Mouse (Mus musculus) forebrain, embryonic 10.5 days (tissue): ENCODE results near the gene Snrpb2. TPM values are rescaled to one million over a fixed set of nuclear protein-coding genes. Genes with fewer than 3 reads are reported as not detected.
A peak's percentile ranks its signal among the peaks of the same experiment; 100 is the strongest.

Experiments used
- DNase-seq: peaks from one replicate; pipeline ENCODE4 v3.0.0-alpha.2; 2017; ENCODE audit warnings: low spot score; ENCODE audit errors: extremely low spot score
- H3K27ac ChIP-seq: fragments of 300-500 bp; sonication (generic); 2 replicates; pipeline ENCODE4 v1.5.1; 2016; ENCODE audit warnings: mild to moderate bottlenecking
- H3K27me3 ChIP-seq: fragments of 300-500 bp; sonication (generic); 2 replicates; pipeline ENCODE4 v1.6.1; 2016; ENCODE audit warnings: mild to moderate bottlenecking; ENCODE audit not compliant: poor library complexity, severe bottlenecking
- H3K36me3 ChIP-seq: fragments of 300-500 bp; sonication (generic); replicated peaks from 2 replicates; pipeline ENCODE4 v1.6.1; 2016; ENCODE audit warnings: mild to moderate bottlenecking, moderate library complexity
- H3K4me1 ChIP-seq: fragments of 300-500 bp; sonication (generic); 2 replicates; pipeline ENCODE4 v1.6.1; 2016
- H3K4me3 ChIP-seq: fragments of 300-500 bp; sonication (generic); 2 replicates; pipeline ENCODE4 v1.5.1; 2016; ENCODE audit warnings: mild to moderate bottlenecking, moderate library complexity
- H3K9me3 ChIP-seq: fragments of 300-500 bp; sonication (generic); 2 replicates; pipeline ENCODE4 v1.6.1; 2016; ENCODE audit warnings: mild to moderate bottlenecking, moderate library complexity
- WGBS: fragments of 180-500 bp; shearing (Covaris S2); methylation state at CpG from one replicate; pipeline ENCODE4 v1.1.7; 2016; 5-methylcytosine and 5-hydroxymethylcytosine counted together
- polyA plus RNA-seq: library from polyadenylated mRNA; unstranded; fragments of >200 nt; fragmentation: Nextera tagmentation; extraction: Ambion mirVana; gene quantifications from 2 replicates; pipeline ENCODE4 v1.2.1, GENCODE M21; 2016

Snrpb2 gene
- polyA plus RNA-seq, 1 experiment from 2014 or later, result 102 TPM

DNA sequence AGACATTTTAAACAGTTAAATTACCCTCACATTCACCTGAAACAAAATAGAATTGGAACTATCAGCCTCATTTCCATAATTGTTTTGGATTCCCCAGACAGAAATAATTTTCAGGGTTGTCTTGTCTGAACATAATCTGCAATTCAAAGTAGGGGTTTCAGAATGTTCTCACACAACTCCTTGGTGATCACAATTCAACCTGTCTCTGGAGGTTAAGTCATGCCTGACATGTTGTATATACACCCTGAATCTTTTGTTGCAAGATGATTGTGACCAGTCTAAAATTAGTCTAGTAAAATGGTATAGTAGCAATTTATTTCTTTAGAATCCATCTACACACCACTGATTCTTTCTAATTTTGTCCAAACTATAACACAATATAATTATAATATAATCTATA, 7.6 kb upstream of the Snrpb2 start:
- H3K27ac ChIP-seq, result no peak overlapping the region
- H3K4me3 ChIP-seq, result no peak overlapping the region
- DNase-seq, result no peak
- H3K9me3 ChIP-seq, result no peaks in the 10 kb centered on the region
- H3K36me3 ChIP-seq, result no peaks in the 10 kb centered on the region
- no peaks in the 10 kb centered on the region for H3K27me3 ChIP-seq
- H3K4me1 ChIP-seq, result no peaks in the 10 kb centered on the region

DNA sequence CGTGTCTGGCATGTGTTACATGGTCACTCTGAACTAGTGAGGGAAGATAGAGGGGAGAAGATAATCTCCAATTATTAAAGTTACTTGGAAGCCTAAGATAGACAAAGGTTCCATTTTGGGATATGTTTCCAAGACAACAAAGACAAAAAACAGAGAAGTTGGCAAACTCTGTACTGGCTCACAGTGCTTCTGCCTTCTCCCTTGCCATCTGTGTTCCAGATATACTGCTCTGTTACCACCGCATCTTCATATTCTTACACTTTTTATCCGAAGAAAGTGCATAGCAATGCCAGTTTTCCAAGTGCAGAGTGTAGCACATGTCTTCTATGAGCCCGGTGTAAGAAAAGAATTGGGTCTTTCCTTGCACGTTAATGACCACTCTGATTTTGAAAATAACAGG, 6.1 kb upstream of the Snrpb2 start:
- no peaks in the 10 kb centered on the region for H3K4me1 ChIP-seq
- H3K27ac ChIP-seq, result no peak overlapping the region
- H3K4me3 ChIP-seq, result no peak overlapping the region
- H3K27me3 ChIP-seq, result peaks cover 7% of the 10 kb centered on the region; the same call in 1 of the 2 replicates
- no peaks in the 10 kb centered on the region for H3K36me3 ChIP-seq
- no peak for DNase-seq
- WGBS, result 83% methylated on average over 5 of the region's 5 CpGs
- no peaks in the 10 kb centered on the region for H3K9me3 ChIP-seq

DNA sequence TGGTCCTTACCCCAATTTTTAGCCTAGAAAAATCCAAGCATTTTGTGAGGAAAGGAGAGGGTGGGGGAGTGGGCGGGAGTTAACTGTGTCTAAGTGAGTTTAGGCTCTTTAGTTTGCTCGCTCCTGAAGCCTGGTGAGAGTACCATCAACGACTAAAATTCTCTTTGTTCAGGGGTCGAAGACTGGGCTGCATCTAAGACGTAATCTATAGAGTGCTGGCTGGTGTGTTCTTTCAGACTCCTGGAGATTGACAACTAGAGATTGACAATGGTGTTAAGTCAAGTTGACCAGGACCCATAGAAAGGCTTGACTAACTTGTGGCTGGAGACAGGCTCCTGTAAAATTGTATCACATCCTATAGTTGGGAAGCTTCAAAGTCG, 417 bp upstream of the Snrpb2 start:
- H3K27me3 ChIP-seq, result peaks cover 7% of the 10 kb centered on the region; the same call in 1 of the 2 replicates
- no peaks in the 10 kb centered on the region for H3K9me3 ChIP-seq
- 46% methylated on average over 6 of the region's 6 CpGs for WGBS
- peak overlapping the region; percentile 90 for H3K27ac ChIP-seq
- peaks cover 10% of the 10 kb centered on the region for H3K4me1 ChIP-seq
- H3K4me3 ChIP-seq, result peak overlapping the region; percentile 91
- peaks cover 29% of the 10 kb centered on the region for H3K36me3 ChIP-seq
- DNase-seq, result no peak

DNA sequence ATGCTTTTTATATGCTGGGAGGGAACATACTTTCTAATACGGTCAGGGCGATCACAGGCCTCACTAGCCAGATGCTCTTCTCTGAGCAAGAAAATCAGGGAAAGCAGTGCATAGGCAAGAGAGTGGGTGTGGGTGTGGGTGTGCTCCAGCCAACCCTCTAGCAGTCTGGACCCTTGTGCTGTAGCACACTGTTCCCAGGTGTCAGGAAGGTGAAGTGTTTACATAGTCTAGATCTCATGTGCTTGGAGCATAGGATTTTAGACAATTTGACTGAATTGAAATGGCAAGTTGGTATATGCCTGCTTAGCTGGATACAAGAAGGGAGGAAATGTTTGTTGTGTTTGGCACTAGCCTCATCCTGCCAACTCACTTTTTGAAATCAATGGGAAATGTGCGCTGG, 3.1 kb downstream of the Snrpb2 start:
- no peak overlapping the region for H3K27ac ChIP-seq
- WGBS, result 98% methylated on average over 3 of the region's 3 CpGs

DNA sequence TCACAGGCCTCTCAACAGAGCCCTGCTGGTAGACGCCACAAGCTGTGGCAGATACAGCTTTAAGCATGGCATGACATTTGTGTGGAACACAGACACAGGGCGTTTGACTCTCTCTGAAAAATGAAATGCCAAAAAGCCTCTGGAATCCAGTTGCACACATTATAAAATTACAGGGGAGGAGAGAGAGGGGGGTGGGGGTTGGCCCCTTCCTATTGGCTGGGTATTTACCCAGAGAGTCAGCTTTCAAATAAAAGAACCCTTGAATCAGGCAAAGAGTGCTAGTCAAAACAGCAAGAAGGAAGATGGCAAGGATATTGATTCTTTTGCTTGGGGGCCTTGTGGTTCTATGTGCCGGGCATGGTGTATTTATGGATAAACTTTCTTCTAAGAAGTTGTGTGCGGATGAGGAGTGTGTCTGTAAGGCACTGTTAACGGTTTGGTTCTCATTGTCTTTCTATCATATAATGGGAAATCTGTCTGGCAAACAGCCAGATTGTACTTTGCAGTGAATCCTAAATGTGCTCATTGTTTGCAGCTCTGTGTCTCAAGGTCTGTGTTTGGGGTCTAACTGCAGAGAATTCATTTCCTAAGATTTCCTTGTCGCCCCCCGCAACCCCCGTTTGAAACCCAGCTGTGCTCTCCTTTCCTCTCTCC, 15.5 kb downstream of the Snrpb2 start, which contains the start of gene Otor:
TSS of gene Otor (plus strand) at position 276 of the 654 bp plus-strand sequence.
- peaks cover 9% of the 10 kb centered on the region; the same call in 1 of the 2 replicates for H3K4me1 ChIP-seq
- H3K27ac ChIP-seq, result no peak within 1 kb of the TSS
- 0 out of 2 replicates have a peak, but pooled peaks cover 2% of the 10 kb centered on the region for H3K36me3 ChIP-seq
- H3K27me3 ChIP-seq, result no peaks in the 10 kb centered on the region
- no peaks in the 10 kb centered on the region for H3K9me3 ChIP-seq
- DNase-seq, result no peak
- no peak within 1 kb of the TSS for H3K4me3 ChIP-seq
- 85% methylated on average over 8 of the region's 8 CpGs for WGBS

More for the DNA sequence above, 3.1 kb downstream of the Snrpb2 start:
- H3K9me3 ChIP-seq, result no peaks in the 10 kb centered on the region
- H3K4me3 ChIP-seq, result no peak overlapping the region
- H3K4me1 ChIP-seq, result peaks cover 10% of the 10 kb centered on the region
- DNase-seq, result no peak
- H3K36me3 ChIP-seq, result peaks cover 63% of the 10 kb centered on the region
- H3K27me3 ChIP-seq, result peaks cover 5% of the 10 kb centered on the region; the same call in 1 of the 2 replicates

DNA sequence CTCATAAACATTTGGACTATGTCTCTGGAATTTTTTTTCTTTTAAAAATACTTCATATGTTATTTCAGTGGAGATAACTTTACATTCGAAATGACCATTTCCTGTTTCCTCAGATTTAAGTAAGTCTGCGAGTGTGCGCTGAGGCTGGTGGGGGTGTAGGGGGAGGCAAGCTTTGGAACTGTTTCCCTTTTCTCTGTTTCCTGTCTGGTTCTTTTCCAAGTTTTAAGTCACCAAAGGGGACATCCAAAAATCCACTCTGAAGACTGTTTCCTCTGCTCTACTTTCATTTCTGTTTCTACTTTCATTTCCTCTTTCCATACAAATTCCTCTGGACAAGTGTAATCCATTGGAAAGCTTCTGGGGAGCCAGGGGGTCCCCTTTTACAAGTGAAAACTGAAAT, 18.9 kb downstream of the Snrpb2 start:
- Histone ChIP-seq H3K4me3 (no peak overlapping the region), H3K27ac (no peak overlapping the region), H3K9me3 (no peaks in the 10 kb centered on the region), H3K27me3 (no peaks in the 10 kb centered on the region), H3K36me3 (no peaks in the 10 kb centered on the region), H3K4me1 (peaks cover 16% of the 10 kb centered on the region; the same call in 1 of the 2 replicates)
- WGBS, result 92% methylated on average over 3 of the region's 3 CpGs
- no peak for DNase-seq

DNA sequence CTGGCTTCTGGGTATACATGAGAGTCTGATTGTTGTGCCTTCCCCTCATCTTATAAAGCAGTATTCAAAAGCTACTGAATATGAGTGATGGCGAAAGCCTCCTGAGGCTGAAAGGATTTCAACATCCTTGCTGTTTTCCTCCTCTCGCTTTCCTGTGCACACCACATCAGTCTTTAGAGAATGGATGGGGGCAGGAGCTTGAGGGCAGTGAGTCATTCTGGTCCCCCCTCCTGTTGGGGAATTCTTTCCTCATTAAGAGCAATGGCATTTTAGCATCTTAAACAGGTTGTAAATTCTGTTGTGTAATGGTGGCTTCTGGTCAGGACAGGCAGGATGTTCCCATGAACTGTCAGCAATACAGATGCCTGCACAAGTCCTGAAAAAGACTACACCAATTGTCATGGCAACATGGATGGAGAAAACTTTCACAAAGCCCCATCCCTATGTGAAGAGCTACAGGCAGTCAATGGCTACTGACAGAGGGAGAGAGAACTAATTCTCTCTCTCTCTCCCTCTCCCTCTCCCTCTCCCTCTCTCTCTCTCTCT, 22.1 kb downstream of the Snrpb2 start:
- no peak overlapping the region for H3K4me3 ChIP-seq
- no peaks in the 10 kb centered on the region for H3K27me3 ChIP-seq
- H3K4me1 ChIP-seq, result 0 out of 2 replicates have a peak, but pooled peaks cover 7% of the 10 kb centered on the region
- H3K36me3 ChIP-seq, result no peaks in the 10 kb centered on the region
- WGBS, result 64% methylated on average over 2 of the region's 2 CpGs
- no peaks in the 10 kb centered on the region for H3K9me3 ChIP-seq
- H3K27ac ChIP-seq, result no peak overlapping the region
- no peak for DNase-seq

DNA sequence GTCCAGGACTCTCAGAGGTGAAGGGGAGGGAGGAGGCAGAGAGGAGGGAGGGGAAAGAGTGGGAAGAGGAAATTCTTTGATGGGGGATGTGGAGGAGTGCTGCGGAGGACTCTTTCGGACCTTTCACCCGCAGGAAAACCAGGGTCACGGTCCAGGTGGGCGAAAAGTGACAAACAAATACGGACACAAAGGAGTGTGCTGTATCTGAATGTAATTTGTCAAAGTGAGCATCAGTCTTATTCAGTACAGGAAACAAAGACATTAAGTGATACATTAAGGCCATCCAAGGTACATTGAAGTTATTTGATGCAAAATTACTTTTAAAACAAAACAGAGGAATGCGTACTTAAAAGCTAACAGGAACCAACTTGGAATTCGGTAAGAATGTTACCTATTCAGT, 27.0 kb downstream of the Snrpb2 start:
- Histone ChIP-seq H3K27ac (no peak overlapping the region), H3K9me3 (no peaks in the 10 kb centered on the region), H3K4me3 (no peak overlapping the region), H3K4me1 (0 out of 2 replicates have a peak, but pooled peaks cover 1% of the 10 kb centered on the region), H3K27me3 (no peaks in the 10 kb centered on the region), H3K36me3 (no peaks in the 10 kb centered on the region)
- DNase-seq, result no peak
- WGBS, result 92% methylated on average over 8 of the region's 8 CpGs

DNA sequence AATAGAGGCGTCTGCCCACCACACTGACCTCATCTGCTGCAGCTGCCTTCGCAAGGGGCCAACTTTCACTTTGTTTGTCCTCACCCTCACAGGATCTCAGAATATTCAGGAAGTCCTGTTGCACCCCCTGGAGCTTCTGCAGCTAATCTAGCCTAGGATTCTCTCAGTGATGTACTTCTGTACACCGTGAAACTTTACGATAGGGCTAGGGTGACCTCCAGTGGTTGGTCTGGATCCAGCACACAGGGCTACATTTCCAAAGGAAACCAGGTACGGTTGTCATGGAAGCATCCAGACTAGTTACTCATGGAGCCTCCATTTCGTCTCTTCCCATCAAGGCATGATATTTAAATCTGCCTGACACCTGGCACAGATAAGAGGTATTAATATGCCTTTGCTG, 30.9 kb downstream of the Snrpb2 start:
- no peaks in the 10 kb centered on the region for H3K4me1 ChIP-seq
- WGBS, result 48% methylated on average over 6 of the region's 6 CpGs
- H3K9me3 ChIP-seq, result no peaks in the 10 kb centered on the region
- H3K4me3 ChIP-seq, result no peak overlapping the region
- H3K27me3 ChIP-seq, result no peaks in the 10 kb centered on the region
- H3K27ac ChIP-seq, result no peak overlapping the region
- DNase-seq, result peak; percentile 29
- no peaks in the 10 kb centered on the region for H3K36me3 ChIP-seq

DNA sequence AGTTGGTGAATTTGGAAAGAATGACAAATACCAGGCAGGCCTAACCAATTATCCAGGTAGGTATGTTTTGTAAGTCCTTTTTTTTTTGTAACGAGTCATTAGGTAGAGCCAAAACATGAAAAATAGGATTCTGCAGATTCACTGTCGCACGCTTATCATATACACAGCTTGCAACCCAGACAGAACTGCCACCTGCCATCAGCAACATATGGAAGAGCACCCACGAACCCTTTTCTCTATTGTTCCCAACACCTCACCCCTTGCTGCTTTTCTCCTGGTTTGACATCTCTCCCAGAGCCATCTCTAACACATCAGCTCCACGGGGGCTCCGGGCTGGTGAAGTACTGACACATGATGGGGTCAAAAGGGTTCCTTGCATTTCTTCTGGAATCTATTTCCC, 31.9 kb downstream of the Snrpb2 start:
- Histone ChIP-seq H3K27ac (no peak overlapping the region), H3K27me3 (no peaks in the 10 kb centered on the region), H3K9me3 (no peaks in the 10 kb centered on the region), H3K4me3 (no peak overlapping the region), H3K36me3 (no peaks in the 10 kb centered on the region), H3K4me1 (no peaks in the 10 kb centered on the region)
- no peak for DNase-seq
- 85% methylated on average over 6 of the region's 6 CpGs for WGBS

DNA sequence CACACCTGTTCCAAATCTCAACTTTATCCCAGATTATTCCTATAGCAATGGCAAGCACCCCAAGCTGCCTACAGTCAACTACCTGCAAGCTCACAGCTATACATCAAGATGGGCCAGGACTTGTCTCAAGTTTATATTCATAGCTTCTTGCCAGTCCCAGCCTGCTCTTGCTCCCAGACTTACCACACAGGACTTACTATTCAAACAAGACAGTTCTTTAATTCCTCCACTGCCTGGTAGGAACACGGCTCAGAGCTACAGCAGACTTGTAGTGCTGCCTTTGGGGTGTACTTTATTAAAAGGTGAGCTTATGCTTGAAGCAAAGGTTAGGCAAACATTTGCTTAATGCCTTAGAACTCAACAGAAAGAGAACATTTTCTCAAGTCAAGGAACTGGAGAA, 34.3 kb downstream of the Snrpb2 start:
- H3K27me3 ChIP-seq, result no peaks in the 10 kb centered on the region
- no peaks in the 10 kb centered on the region for H3K4me1 ChIP-seq
- DNase-seq, result no peak
- H3K4me3 ChIP-seq, result no peak overlapping the region
- WGBS, result 93% methylated on average over 1 of the region's 1 CpGs
- no peaks in the 10 kb centered on the region for H3K36me3 ChIP-seq
- H3K27ac ChIP-seq, result no peak overlapping the region
- H3K9me3 ChIP-seq, result no peaks in the 10 kb centered on the region

DNA sequence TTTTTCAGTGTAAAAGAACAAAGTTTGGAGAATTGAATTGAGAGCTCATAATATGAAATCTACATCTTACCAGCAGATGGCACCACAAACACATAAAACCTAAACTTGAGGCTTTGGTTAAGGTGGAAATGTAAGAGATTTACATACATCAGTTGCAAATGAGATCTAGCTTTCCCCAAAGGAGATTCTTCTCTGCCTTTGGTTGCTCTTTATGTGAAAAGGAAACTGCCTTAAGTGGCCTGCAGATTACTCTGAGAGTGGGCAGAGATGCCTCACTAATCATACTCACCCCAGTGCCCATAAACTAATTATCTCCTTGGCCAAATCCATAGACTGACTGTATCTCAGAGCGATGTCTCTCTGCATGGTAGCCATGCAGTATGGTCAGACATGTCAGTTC, 51.0 kb downstream of the Snrpb2 start:
- DNase-seq, result no peak
- Histone ChIP-seq H3K27me3 (no peaks in the 10 kb centered on the region), H3K36me3 (no peaks in the 10 kb centered on the region), H3K27ac (no peak overlapping the region), H3K9me3 (no peaks in the 10 kb centered on the region), H3K4me1 (no peaks in the 10 kb centered on the region), H3K4me3 (no peak overlapping the region)
- 82% methylated on average over 1 of the region's 1 CpGs for WGBS

DNA sequence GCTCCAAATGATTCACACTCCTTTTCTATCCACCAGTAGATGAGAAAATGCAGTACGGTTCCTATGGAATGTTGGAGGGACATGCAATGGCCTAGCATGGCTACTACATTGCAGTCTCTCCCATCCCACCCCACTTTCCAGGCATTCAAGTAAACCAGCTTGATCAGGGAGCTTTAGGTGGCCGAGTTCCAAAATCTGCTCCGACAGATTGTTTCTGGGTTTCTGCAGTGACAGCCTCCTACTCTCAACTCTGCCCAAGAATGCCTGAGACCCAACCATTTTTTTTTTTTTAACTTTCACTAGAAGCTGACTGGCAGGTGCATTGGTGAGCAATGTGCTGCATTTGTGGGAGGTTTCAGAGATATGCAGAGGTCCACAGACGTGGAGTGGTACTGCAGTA, 51.9 kb downstream of the Snrpb2 start:
- WGBS, result 85% methylated on average over 4 of the region's 4 CpGs
- Histone ChIP-seq H3K4me1 (no peaks in the 10 kb centered on the region), H3K9me3 (no peaks in the 10 kb centered on the region), H3K27me3 (no peaks in the 10 kb centered on the region), H3K4me3 (no peak overlapping the region), H3K36me3 (no peaks in the 10 kb centered on the region), H3K27ac (no peak overlapping the region)
- no peak for DNase-seq
